Mouse (Mus musculus): ENCODE data around the gene Loxl1.

DNA sequence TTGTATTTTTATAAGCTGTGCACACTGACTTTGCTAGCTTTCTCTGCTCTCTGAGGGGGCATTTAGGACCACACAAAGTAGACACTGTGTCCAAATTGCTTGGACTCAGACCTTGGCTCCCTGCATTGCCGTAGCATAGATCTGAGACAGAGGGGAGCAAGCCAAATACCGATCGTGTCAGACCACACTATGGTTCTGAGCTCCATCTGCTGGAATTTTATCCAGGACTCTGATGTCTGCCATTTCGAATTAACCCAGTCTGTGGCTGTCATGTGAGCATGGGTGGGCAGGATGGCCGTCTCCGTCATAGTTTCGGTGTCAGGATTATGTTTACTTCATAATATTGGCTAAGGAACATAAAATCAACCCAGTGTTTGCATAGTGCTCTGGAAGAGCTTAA, 29.6 kb downstream of the Loxl1 start:
- TF ChIP-seq POLR2A (IDR thresholded peaks at IDR 0.05; ENCODE audit: insufficient read depth, low read depth, low read length), result no peak
- TF ChIP-seq CTCF (IDR thresholded peaks at IDR 0.05; ENCODE audit: insufficient read depth, low read depth, low read length), result no peak
